Mouse (Mus musculus) bone marrow, adult 2 months (tissue): Measurements from ENCODE around the gene Ddx19b.
A peak's percentile ranks its signal among the peaks of the same experiment; 100 is the strongest.

Experiments used
- CTCF ChIP-seq: fragments of 200-500 bp; IDR thresholded peaks from 2 replicates; pipeline ENCODE4 v1.5.1; 2011; ENCODE audit warnings: low read length, control low read depth; ENCODE audit not compliant: control insufficient read depth, insufficient read depth
- POLR2A ChIP-seq: fragments of 200-500 bp; IDR thresholded peaks from 2 replicates; pipeline ENCODE4 v1.6.1; 2011; ENCODE audit warnings: low read depth, mild to moderate bottlenecking, control low read depth, low read length, borderline replicate concordance; ENCODE audit not compliant: control insufficient read depth

DNA sequence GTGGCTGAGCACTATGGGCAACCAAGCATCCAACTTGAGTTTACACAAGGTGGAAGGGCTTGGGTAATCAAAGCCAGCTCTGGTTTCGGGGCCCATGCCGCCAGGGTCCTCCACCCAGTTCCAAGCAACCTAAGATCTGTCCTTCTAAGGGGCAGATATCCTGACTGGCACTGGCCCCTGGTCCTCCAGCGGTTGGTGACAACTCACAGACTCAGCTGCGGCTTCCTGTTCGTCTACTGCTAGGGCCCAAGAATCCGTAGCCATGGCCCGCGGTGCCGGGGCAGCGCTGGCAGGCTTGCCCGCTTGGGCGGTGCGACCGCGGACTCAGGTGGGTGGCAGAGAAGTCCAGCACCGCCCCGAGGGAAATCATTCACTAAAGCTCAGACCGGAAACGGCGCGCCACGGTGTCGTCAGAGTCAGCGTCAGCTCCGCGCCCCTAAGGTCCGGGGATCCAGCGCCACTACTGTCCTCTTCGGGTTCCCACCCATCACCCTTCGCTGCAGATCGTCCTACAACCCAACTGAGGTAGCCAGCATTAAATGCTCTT, 4.1 kb downstream of the Ddx19b start:
- TF ChIP-seq CTCF (no peak), POLR2A (peak; percentile 55; the same call in 1 of the 2 replicates)
